Mouse (Mus musculus) ovary, postnatal 14 days (tissue): ENCODE measurements around the gene Ntrk1.
A peak's percentile ranks its signal among the peaks of the same experiment; 100 is the strongest.
"Not testable (repeated sequence)": the region's sequence is repeated elsewhere in the genome, so short reads cannot be mapped to it uniquely, and the experiment has no call there.

ENCODE experiments used
- DNase-seq: peaks from one replicate; pipeline ENCODE4 v3.0.0; 2022; ENCODE audit warnings: low spot score

Gene Ntrk1

DNA sequence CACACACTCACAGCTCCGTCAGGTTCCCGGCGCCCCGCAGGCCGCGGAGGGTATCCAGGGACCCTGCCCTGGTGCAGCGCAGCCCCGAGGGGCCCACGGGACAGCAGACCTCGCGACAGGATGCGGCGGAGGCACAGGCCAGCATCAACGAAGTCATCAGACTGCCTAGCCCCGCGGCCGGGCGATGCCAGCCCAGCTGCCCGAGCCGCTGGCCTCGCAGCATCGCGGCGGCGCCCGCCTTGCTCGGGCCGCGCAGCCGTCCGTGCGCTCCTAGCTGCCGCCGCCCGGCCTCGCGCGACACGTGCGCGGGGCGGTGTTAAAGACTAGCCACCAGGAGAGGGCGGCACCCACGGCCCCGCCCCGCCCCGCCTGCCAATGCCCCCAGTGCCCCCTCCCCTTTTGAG, at the start of gene Ntrk1:
Gene Ntrk1, minus strand, starts transcription at position 241 of the 404 bp plus-strand sequence.
- no peak for DNase-seq

DNA sequence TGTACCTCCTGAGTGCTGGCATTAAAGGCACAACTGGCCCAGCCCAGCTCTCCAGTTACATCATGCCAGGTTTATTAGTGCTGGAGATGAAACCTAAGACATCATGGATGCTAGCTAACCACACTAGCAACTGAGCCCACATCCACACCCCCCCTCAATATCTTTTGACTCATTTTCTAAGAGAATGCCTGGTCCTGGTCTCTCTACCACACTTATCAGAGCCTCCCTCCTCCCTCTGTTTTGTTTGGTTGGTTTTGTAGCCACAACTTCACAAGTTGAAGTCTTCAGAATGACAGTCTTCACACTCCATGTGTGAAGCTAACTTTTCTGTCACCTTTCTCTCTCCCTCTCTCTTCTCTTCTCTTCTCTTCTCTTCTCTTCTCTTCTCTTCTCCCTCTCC, 45.9 kb upstream of the Ntrk1 start:
- DNase-seq: no peak

DNA sequence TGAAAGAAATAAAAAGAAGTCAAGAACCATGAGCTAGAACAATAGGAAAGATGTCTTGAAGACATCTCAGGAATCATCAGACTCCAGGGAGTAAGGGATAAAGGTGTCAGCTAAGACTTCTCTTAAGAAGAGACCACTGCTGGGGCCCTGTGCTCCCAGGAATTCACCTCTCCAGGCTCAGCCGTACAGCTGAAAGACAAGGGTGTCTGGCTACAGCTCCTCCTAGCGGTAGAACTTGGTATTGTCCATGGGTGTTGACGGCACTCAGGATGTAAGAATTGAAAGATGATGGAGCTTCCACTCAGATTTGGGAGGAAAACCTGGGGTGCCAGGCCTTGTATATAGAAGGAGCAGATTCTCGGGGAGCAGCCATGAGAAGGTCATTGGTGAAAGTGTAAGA, 43.7 kb upstream of the Ntrk1 start:
- peak; percentile 82 for DNase-seq

DNA sequence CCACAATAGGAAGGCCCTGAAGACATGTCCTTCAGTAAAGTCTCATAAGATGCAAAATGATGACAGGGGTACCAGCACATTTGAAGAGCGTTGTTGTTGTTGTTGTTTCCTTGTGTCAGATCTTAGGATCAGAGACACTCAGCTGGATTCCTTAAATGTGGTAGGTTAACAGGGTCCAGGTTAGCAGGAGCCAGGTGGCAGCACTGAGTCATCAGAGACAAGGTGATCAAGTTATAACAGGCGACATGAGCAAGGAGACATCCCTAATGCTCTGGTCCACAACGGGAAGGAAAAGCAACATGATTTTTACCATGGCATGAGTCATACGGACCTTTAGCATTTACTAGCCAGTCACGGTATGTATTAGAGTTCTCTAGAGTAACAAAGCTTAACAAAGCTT, 38.5 kb upstream of the Ntrk1 start:
- no peak for DNase-seq

DNA sequence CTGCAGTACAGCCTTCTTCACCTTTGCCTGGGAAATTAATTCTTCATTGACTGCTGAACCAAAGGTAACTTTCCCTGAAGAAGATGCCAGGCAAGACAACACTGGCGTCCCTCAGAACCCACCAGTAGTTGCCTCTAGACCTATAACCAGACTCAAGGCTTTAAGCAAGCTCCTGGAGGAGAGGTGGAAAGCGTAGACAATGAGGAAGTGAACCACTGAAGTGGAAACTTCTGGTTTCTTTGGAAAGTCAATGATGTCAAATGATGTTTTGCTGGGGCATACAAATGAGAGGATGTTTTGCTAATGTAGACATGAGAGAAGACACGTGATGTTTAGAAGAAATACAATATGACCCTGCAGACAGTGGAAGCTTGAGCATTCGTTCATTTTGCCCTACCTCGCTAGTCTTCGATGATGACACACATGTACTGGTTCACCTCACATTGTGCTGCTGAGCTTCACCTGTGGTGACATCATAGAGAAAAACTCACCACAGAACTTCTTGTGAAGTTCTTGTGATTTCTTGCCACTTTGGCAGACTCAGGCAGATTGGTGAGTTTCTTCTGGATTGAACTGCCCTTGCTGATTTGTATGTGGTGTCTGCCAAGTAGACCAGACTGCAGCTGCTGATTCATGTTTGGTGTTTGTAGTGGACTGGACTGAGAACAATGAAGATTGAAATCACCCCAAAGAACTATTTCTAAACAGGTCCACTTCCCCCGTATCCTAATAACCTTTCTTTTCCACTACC, 37.3 kb upstream of the Ntrk1 start:
- DNase-seq: no peak

DNA sequence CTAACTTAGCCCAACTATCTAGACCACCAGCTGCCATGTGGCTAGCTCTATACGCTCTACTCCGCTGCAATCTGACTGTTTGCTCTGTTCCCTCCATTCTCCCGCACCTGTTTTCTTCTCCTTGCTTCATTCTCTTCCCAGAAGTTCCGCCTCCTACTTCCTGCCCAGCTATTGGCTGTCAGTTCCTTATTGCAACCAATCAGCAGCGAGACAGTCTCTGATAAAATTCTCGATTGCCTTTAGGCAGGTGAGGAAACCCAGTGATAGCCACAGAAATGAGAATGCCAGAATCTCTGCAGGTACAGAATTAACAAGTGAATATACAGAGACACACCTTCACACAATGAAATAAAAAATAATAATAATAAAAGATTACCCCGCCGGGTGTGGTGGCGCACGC, 34.1 kb upstream of the Ntrk1 start:
- no peak for DNase-seq

DNA sequence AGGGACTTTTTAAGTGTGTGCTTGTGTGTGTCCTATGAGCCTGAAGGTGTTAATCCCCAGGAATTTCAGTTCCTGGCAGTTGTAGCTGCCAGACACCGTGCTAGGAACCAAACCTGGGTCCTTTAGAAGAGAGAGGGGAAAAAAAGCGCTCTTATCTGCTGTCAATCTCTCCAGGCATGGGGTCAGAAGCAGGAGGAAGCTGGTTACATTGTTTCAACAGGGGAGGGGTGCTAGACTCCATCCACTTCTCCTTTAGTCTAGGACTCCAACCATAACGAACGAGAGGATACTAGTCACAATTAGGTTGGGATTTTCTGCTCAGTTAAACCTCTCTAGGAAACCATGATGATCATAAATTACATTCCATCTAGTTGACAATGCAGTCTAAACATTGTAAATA, 33.5 kb upstream of the Ntrk1 start:
- DNase-seq: no peak

DNA sequence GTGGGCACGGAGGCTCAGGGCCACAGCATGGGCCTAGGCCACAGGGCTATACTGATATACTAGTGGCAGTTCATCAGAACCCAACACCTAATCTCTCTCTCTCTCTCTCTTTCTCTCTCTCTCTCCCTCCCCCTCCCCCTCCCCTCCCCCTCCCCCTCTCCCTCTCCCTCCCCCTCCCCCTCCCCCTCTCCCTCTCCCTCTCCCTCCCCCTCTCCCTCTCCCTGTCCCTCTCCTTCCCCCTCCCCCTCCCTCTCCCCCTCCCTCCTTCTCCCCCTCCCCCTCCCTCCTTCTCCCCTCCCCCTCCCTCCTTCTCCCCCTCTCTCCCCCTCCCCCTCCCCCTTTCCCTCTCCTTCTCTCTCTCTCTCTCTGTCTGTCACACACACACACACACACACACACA, 29.2 kb upstream of the Ntrk1 start, which contains the start of gene Pear1:
Gene Pear1, minus strand, starts transcription at position 101 of the 400 bp plus-strand sequence.
- DNase-seq: not testable (repeated sequence)

DNA sequence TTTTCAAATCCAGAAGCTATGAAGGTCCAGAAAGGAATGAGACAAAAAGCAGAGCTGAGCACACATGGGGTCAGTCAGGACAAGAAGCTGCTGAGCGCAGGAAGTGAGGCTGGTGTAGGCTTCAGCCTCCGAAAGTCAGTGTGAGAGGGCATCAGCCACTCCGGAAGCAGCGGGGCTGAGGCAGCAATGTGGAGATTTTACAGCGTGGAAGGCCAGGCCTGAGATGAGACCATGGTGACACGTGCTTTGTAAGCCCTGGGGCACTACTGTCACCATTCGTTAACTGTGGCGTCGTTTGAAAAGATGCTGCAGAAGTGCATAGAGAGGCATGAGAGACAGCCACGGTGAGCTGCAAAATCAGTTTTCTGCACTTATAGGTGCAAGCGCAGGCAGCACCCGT, 23.3 kb upstream of the Ntrk1 start:
- no peak for DNase-seq

DNA sequence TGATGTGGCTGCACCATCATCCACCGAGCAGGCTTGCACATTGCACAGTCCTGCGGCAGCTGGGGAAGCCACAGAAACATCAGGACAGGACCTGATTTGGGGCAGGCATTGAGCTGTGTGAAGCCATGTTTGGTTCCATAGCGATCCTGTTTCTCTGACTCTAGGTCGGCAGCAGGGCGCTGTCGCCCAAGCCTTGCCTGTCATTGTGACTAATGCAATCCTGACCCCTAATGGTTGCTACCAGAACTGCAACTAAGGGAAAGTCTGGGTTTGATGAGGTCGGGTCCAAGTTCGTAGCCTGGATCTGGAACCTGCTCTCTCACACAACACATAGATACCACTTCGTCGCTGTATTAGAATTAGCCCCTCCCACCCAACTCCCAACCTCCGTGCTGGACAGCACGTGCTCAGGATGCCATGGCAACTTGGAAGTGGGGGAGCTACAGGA, 21.7 kb upstream of the Ntrk1 start:
- peak; percentile 75 for DNase-seq

DNA sequence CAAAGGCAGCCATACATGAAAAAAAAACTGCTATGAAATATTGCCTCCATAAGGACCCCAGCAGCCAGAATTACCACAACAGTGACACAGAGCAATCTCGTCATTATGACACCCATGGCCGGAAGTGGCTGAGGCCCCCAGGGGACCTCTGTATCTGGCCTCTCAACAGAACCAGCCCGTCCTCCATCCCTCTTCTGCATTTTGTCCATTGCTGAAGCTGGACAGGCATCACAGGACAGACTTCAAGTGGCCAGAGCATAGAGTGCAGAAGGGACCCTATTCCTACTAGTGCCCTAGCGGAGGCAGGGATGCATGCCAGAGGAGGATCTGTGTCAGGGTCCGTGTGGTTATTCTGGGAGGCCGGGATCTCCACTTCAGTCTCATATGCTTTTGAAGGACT, 21.2 kb upstream of the Ntrk1 start:
- no peak for DNase-seq

DNA sequence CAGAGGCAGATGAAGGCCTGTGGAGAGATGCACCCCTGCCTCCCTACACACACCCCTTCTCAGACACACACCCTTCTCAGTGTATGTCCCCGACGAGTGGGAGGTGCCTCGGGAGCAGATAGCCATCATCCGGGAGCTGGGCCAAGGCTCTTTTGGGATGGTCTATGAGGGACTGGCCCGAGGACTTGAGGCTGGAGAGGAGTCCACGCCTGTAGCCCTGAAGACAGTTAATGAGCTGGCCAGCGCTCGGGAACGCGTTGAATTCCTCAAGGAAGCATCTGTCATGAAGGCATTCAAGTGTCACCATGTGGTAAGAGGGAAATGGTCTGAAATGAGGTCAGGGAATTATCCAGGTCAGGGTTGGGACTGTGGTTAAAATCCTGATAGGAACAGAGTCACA, 17.9 kb upstream of the Ntrk1 start:
- DNase-seq: no peak

DNA sequence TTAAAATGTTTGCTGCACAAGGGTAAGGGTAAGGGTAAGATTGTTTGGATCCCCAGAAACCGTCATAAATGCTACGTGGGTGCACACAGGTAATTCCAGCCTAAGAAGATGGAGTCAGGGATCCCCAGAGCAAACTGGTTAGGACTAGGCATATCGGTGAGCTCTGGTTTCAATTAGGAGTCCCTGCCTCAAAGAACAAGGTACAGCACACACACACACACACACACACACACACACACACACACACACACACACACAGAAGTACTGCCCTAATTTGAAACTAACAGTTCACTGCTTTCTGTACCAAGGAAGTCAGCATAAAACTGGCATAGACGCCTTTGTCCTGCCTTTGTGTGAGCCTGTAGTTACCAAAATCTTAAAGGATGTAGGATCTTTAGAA, 17.5 kb upstream of the Ntrk1 start:
- DNase-seq: no peak

DNA sequence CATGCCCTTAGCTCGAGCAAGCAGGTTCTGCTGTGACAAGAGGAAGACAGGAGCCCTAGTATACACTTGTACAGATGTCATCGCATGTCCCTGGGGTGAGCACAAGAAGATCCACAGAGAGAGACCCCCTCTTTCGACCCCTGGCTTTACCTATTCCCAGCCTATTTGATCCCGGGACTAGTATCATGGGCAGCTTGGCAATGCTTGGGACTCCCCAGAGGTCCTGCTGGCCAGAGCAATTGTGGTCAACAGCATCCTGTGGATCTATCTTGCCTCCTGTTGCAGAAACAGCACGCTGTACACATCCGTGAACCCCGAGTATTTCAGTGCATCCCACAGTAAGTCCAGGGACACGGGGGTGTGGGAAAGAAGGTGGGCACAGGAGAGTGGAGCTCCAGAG, 16.3 kb upstream of the Ntrk1 start:
- no peak for DNase-seq

DNA sequence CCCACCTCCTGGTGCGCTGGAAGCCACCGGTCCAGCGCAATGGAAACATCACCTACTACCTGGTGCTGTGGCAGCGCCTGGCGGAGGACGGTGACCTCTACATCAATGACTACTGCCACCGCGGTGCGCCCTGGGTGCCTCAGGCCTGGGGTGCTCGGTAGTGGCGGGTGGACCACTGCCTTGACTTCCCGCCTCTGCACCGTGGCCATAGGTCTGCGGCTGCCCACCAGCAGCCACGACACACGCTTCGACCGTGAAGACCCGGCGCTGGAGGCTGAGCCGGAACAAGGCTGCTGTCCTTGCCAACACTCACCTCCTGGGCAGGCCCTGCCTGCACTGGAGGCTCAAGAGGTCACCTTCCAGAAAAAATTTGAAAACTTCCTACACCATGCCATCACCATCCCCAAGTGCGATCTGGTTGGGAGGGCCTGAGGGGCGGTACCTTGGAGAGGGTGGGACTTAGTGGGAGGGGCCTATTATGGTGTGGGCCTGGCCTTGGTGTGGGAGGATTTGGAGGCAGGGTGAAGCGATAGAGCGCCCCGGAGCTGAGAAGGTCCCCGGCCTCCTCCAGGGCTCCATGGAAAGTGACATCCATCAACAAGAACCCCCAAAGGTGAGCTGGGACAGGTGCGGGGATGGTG, 14.5 kb upstream of the Ntrk1 start:
- DNase-seq: no peak

DNA sequence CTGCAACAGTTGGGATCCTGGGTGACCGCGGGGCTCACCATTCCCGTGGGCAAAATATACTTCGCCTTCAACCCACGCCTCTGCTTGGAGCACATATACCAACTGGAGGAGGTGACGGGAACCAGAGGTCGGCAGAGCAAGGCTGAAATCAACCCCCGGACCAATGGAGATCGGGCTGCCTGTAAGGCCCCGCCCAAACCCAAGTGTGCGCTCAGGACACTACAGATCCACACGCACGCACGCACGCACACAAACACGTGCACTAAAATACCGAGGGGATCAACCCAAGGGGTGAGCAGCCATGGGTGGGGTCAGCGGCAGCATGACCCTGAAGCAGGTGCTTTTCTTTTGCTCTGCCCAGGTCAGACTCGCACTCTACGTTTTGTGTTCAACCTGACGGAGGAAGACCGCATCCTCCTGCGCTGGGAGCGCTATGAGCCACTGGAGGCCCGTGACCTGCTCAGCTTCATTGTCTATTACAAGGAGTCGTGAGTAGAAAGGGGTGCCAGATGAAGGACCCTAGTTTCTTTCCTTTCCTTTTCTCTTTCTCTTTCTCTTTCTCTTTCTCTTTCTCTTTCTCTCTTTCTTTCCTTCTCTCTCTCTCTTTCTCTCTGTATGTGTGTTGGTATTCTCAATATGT, 9.2 kb upstream of the Ntrk1 start:
- DNase-seq: no peak

DNA sequence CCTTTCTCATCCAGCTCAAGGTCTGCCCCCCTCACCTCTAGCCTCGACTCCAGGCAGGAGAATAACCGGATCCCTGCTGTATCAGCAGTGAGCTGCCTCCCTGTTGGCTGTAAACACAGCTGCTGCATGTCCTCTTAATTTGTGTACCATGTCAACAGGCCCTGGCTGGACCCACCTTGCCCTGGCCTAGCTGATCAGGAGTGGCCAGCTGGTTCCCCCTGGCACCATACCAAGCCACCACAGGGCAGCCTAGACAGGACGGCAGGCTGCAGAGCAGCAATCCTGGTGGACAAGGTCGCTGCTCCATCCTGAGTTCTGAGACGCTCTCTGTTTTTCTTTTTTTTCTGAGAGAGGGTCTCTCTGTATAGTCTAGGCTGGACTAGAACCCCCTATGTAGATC, 6.7 kb upstream of the Ntrk1 start:
- DNase-seq: no peak

DNA sequence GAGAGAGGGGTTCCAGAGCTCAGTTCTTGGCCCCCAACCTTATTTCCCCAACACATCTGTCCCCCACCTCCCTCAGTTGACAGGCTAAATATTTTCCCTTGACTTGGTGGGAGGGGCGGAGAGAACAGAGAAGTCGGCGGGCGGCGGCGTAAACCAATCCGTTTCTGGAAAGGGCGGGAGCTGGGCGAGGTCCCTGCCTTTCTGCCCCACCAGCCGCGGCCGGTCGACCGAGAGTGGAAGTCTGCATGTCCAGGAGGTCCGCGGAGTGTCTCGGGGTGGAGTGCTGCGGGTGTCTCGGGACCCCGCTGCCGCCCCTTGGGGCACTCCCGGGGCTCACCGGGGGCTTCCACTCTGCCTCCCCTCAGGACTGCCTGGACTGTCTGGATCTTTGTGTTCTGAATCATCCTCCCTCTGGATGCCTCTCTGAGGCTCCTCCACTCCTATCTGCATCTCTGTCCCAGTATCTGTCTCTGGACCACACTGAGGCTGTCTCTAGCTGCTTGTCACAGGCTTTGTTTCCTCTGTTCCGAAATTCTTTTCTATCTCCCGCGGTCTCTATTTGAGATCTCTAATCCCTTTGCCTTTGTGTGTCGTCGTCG, 1.9 kb upstream of the Ntrk1 start, which contains the start of gene Insrr:
Gene Insrr, plus strand, starts transcription at position 216 of the 599 bp plus-strand sequence.
- peak; percentile 27 for DNase-seq

DNA sequence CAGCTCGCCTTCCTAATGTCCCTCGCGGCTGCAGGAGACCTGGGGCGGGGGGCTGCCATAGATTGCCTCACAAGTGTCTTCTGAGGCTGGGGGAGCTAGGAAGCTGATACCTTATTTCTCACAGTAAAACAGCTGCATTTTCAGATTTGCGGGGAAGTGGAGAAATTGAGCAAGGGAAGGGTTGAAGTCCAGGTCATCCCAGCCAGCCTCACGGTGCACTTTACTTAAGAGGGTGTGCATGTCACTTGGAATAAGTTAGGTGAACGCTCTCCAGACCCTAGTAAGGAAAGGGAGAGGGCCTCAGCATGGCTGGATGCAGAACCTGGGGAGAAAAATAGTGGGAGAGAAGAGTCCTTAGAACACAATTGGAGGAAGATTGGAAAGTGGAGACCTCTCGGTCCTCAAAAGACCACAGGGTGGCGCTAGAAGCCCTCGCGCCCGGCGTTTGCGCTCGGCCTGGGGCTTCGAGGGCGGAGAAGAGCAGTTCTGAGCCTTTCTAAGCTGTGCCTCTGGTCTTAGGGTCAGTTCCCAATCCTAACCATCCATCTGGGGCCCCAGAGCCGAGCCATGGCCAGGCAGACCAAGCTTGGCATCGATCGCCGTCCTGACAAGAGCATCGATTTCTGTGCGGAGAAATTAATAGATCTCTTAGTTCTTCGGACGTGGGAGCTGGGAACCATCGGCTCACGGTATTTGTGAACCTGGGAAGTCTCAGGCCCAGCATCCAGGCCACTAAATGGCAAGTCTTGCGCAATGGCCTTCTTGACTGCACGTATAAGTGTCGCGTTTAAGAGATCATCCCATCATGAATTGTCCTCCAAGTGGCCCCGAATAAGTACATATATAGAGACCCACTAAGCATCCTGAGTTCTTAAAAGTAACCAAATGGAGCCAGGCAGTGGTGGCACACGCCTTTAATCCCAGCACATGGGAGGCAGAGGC, 645 bp upstream of the Ntrk1 start:
- peak; percentile 65 for DNase-seq

DNA sequence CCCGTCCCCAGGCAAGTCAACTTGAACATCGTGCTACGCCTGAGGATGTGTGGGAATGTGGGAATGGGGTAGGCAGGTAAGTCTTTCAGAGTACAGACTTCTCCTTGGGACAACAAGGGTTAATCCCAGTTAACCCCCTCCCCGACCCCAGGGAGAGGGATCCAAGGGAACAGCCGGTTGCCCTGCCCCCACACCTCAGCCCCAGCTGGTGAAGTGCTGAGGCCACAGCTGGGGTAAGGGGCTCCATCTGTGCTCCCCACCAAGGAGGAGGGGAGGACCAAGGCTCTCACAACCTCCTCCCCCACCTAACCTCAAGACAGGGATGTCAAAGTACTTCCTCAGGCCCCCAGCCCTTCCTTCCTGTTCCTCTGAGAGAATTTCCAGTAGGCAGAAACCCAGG, 5.2 kb downstream of the Ntrk1 start:
- DNase-seq: no peak

DNA sequence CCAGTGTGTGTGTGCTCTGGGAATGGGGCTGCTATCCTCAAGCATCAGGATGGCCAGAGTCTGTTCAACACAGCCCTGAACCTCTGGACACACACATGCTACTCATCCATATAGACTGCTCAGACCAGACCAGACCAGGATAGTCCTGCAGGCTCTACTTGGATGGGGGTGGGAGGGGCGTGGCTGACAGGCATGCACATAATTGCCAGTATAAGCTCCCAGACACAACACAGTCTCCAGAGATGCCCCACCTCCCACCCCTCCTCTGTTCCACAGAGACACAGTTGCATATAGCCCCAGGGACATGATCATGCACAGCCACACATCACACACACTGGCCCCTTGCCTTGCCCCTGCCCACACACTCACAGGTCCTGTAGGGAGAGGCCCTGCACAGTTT, 5.7 kb downstream of the Ntrk1 start:
- no peak for DNase-seq
